Mouse (Mus musculus): ENCODE results near the gene Khnyn. TPM values are rescaled to one million over a fixed set of nuclear protein-coding genes. Genes with fewer than 3 reads are reported as not detected.
A peak's percentile ranks its signal among the peaks of the same experiment; 100 is the strongest.

Gene Khnyn
- polyA plus RNA-seq, 1 experiment from 2014 or later = 25.5 TPM

GRCm38 (mm10) chr14:55933586-55933985, 48.8 kb downstream of the Khnyn start:
- Histone ChIP-seq H3K9me3 (no peaks in the 10 kb centered on the region), H3K27ac (no peak overlapping the region; the same call in 1 of the 2 replicates), H3K4me2 (replicated peaks) (peak overlapping the region; percentile 35), H3K4me3 (no peak overlapping the region), H3K27me3 (no peaks in the 10 kb centered on the region), H3K36me3 (no peaks in the 10 kb centered on the region), H3K4me1 (peaks cover 17% of the 10 kb centered on the region), H3K9ac (no peak overlapping the region)
- ATAC-seq (ENCODE audit: low FRiP score, low read depth) = peak; percentile 67
- 18% methylated on average over 7 of the region's 7 CpGs for WGBS

GRCm38 (mm10) chr14:55940070-55940800, 55.5 kb downstream of the Khnyn start:
- Histone ChIP-seq H3K9me3 (no peaks in the 10 kb centered on the region), H3K9ac (no peak overlapping the region), H3K4me1 (no peaks in the 10 kb centered on the region), H3K27me3 (no peaks in the 10 kb centered on the region), H3K4me2 (replicated peaks) (no peak overlapping the region; the same call in 1 of the 2 replicates), H3K27ac (no peak overlapping the region), H3K36me3 (no peaks in the 10 kb centered on the region), H3K4me3 (no peak overlapping the region)
- no peak for ATAC-seq (ENCODE audit: low FRiP score, low read depth)
- WGBS = 20% methylated on average over 7 of the region's 7 CpGs

- H3K9me3 ChIP-seq = no peaks in the 10 kb centered on the region
- H3K4me3 ChIP-seq = no peak overlapping the region
- H3K27me3 ChIP-seq = no peaks in the 10 kb centered on the region
- no peak overlapping the region for H3K4me2 ChIP-seq (replicated peaks)
- H3K36me3 ChIP-seq = no peaks in the 10 kb centered on the region
- H3K4me1 ChIP-seq = peaks cover 3% of the 10 kb centered on the region; the same call in 1 of the 2 replicates
- no peak overlapping the region for H3K27ac ChIP-seq
- ATAC-seq (ENCODE audit: low FRiP score, low read depth) = no peak
- WGBS = 79% methylated on average over 11 of the region's 11 CpGs
- no peak overlapping the region for H3K9ac ChIP-seq
These were observed 58.9 kb downstream of the Khnyn start for GRCm38 (mm10) chr14:55943601-55944000.

- Histone ChIP-seq H3K36me3 (no peaks in the 10 kb centered on the region), H3K9me3 (no peaks in the 10 kb centered on the region), H3K4me2 (replicated peaks) (no peak within 1 kb of the TSS), H3K27ac (no peak within 1 kb of the TSS), H3K9ac (no peak within 1 kb of the TSS), H3K27me3 (no peaks in the 10 kb centered on the region), H3K4me1 (peaks cover 3% of the 10 kb centered on the region; the same call in 1 of the 2 replicates), H3K4me3 (no peak within 1 kb of the TSS)
- no peak for ATAC-seq (ENCODE audit: low FRiP score, low read depth)
- 79% methylated on average over 4 of the region's 4 CpGs for WGBS
These were observed 59.8 kb downstream of the Khnyn start, which contains the start of gene Cma1 for GRCm38 (mm10) chr14:55944575-55944974. TSS of gene Cma1 (minus strand) at chr14:55944675.

- H3K4me2 ChIP-seq (replicated peaks) = no peak overlapping the region
- no peak overlapping the region for H3K4me3 ChIP-seq
- no peaks in the 10 kb centered on the region for H3K36me3 ChIP-seq
- H3K9ac ChIP-seq = no peak overlapping the region
- H3K27ac ChIP-seq = no peak overlapping the region
- ATAC-seq (ENCODE audit: low FRiP score, low read depth) = no peak
- H3K9me3 ChIP-seq = no peaks in the 10 kb centered on the region
- 68% methylated on average over 2 of the region's 2 CpGs for WGBS
- H3K4me1 ChIP-seq = peaks cover 3% of the 10 kb centered on the region; the same call in 1 of the 2 replicates
- H3K27me3 ChIP-seq = no peaks in the 10 kb centered on the region
These were observed 61.7 kb downstream of the Khnyn start for GRCm38 (mm10) chr14:55946269-55946969.

Other genes starting within 250 kb of the Khnyn start
- 107 and 113 TPM in 2 replicates for gene Ipo4, start 249.0 kb upstream of the Khnyn start, polyA plus RNA-seq (2015; fragmentation: Nextera tagmentation; extraction: Ambion mirVana)
- gene Gm49378, start 247.1 kb upstream of the Khnyn start, polyA plus RNA-seq (2015; fragmentation: Nextera tagmentation; extraction: Ambion mirVana) = 1.3 and 1.9 TPM in 2 replicates
- 108 and 113 TPM in 2 replicates for gene Tm9sf1, start 241.1 kb upstream of the Khnyn start, polyA plus RNA-seq (2015; fragmentation: Nextera tagmentation; extraction: Ambion mirVana)
- gene Tssk4, start 234.8 kb upstream of the Khnyn start, polyA plus RNA-seq (2015; fragmentation: Nextera tagmentation; extraction: Ambion mirVana) = 0.91 and 1.0 TPM in 2 replicates
- gene Mdp1, start 224.4 kb upstream of the Khnyn start, polyA plus RNA-seq (2015; fragmentation: Nextera tagmentation; extraction: Ambion mirVana) = 68.7 and 69.5 TPM in 2 replicates
- 70.2 and 72.7 TPM in 2 replicates for gene Gmpr2, start 213.0 kb upstream of the Khnyn start, polyA plus RNA-seq (2015; fragmentation: Nextera tagmentation; extraction: Ambion mirVana)
- 606 and 624 TPM in 2 replicates for gene Nedd8, start 212.8 kb upstream of the Khnyn start, polyA plus RNA-seq (2015; fragmentation: Nextera tagmentation; extraction: Ambion mirVana)
- gene Tinf2, start 203.1 kb upstream of the Khnyn start, polyA plus RNA-seq (2015; fragmentation: Nextera tagmentation; extraction: Ambion mirVana) = 43.4 and 44.0 TPM in 2 replicates
- gene Tgm1, start 171.0 kb upstream of the Khnyn start, polyA plus RNA-seq (2015; fragmentation: Nextera tagmentation; extraction: Ambion mirVana) = 5.0 and 5.7 TPM in 2 replicates
- 24.8 and 26.2 TPM in 2 replicates for gene Rabggta, start 162.7 kb upstream of the Khnyn start, polyA plus RNA-seq (2015; fragmentation: Nextera tagmentation; extraction: Ambion mirVana)
- gene Dhrs1, start 139.3 kb upstream of the Khnyn start, polyA plus RNA-seq (2015; fragmentation: Nextera tagmentation; extraction: Ambion mirVana) = 78.1 and 89.9 TPM in 2 replicates
- 41.8 and 42.8 TPM in 2 replicates for gene Nop9, start 139.3 kb upstream of the Khnyn start, polyA plus RNA-seq (2015; fragmentation: Nextera tagmentation; extraction: Ambion mirVana)
- gene Cideb, start 126.5 kb upstream of the Khnyn start, polyA plus RNA-seq (2015; fragmentation: Nextera tagmentation; extraction: Ambion mirVana) = 0.45 and 0.72 TPM in 2 replicates
- gene Ltb4r2, start 123.5 kb upstream of the Khnyn start, polyA plus RNA-seq (2015; fragmentation: Nextera tagmentation; extraction: Ambion mirVana) = 0.36 and 0.64 TPM in 2 replicates
- 0.45 and 0.51 TPM in 2 replicates for gene Ltb4r1, start 119.0 kb upstream of the Khnyn start, polyA plus RNA-seq (2015; fragmentation: Nextera tagmentation; extraction: Ambion mirVana)
- gene Adcy4, start 100.9 kb upstream of the Khnyn start, polyA plus RNA-seq (2015; fragmentation: Nextera tagmentation; extraction: Ambion mirVana) = 20.9 and 25.6 TPM in 2 replicates
- 31.0 and 37.1 TPM in 2 replicates for gene Ripk3, start 96.1 kb upstream of the Khnyn start, polyA plus RNA-seq (2015; fragmentation: Nextera tagmentation; extraction: Ambion mirVana)
- gene Nfatc4, start 61.8 kb upstream of the Khnyn start, polyA plus RNA-seq (2015; fragmentation: Nextera tagmentation; extraction: Ambion mirVana) = 124 and 128 TPM in 2 replicates
- gene Nynrin, start 30.9 kb upstream of the Khnyn start, polyA plus RNA-seq (2015; fragmentation: Nextera tagmentation; extraction: Ambion mirVana) = 28.2 and 34.2 TPM in 2 replicates
- gene Cbln3, start 555 bp upstream of the Khnyn start, polyA plus RNA-seq (2015; fragmentation: Nextera tagmentation; extraction: Ambion mirVana) = 0.17 and 0.31 TPM in 2 replicates
- 98.8 and 104 TPM in 2 replicates for gene Sdr39u1, start 15.3 kb downstream of the Khnyn start, polyA plus RNA-seq (2015; fragmentation: Nextera tagmentation; extraction: Ambion mirVana)
- 10.7 and 11.9 TPM in 2 replicates for gene Cma1, start 59.7 kb downstream of the Khnyn start, polyA plus RNA-seq (2015; fragmentation: Nextera tagmentation; extraction: Ambion mirVana)
- gene Cma2, start 66.0 kb downstream of the Khnyn start, polyA plus RNA-seq (2015; fragmentation: Nextera tagmentation; extraction: Ambion mirVana) = not detected in 2 replicates
- not detected in 2 replicates for gene Mcpt1, start 133.0 kb downstream of the Khnyn start, polyA plus RNA-seq (2015; fragmentation: Nextera tagmentation; extraction: Ambion mirVana)
- not detected in 2 replicates for gene Mcpt9, start 145.5 kb downstream of the Khnyn start, polyA plus RNA-seq (2015; fragmentation: Nextera tagmentation; extraction: Ambion mirVana)
- not detected in 2 replicates for gene Mcpt2, start 157.1 kb downstream of the Khnyn start, polyA plus RNA-seq (2015; fragmentation: Nextera tagmentation; extraction: Ambion mirVana)
- 0.13 TPM in 1 of 2 replicates, not detected in the other for gene Mcpt4, start 177.4 kb downstream of the Khnyn start, polyA plus RNA-seq (2015; fragmentation: Nextera tagmentation; extraction: Ambion mirVana)
- 0.61 and 0.70 TPM in 2 replicates for gene Mcpt8, start 200.3 kb downstream of the Khnyn start, polyA plus RNA-seq (2015; fragmentation: Nextera tagmentation; extraction: Ambion mirVana)
- 0.57 TPM in 1 of 2 replicates, not detected in the other for gene Ctsg, start 217.6 kb downstream of the Khnyn start, polyA plus RNA-seq (2015; fragmentation: Nextera tagmentation; extraction: Ambion mirVana)
- gene Gzme, start 235.7 kb downstream of the Khnyn start, polyA plus RNA-seq (2015; fragmentation: Nextera tagmentation; extraction: Ambion mirVana) = not detected in 2 replicates
- gene Gzmd, start 247.7 kb downstream of the Khnyn start, polyA plus RNA-seq (2015; fragmentation: Nextera tagmentation; extraction: Ambion mirVana) = not detected in 2 replicates